Comparison of ENCODE assay signal across 21 mouse cellular contexts in genomic region chr17:5065270-5065669, GRCm38 (mm10).
DNase-seq lines count a peak whose midpoint lies in the region; ATAC-seq lines count a peak whose summit lies in the region.
"Had no signal": no experiment of that assay in that cellular context is flagged by ENCODE, and none has a peak within 500 bp of the region (broad histone marks: within the 10 kb centered on the region; RNA-seq: fewer than 3 reads in every experiment).

No protein-coding gene starts in this region.

- 0 out of 2 replicates have a peak overlapping the region, but pooled peaks have one; percentile 1 for H3K4me2 ChIP-seq in heart, embryonic 12.5 days
- no peak overlapping the region for H3K4me2 ChIP-seq in kidney, embryonic 16.5 days (replicated peaks; ENCODE audit: low read depth, low read length)
- H3K4me2 ChIP-seq in neural tube, embryonic 13.5 days: no peak overlapping the region
- H3K4me2 ChIP-seq in neural tube, embryonic 15.5 days: no peak overlapping the region
- H3K4me2 ChIP-seq: embryonic facial prominence, embryonic 15.5 days; intestine, embryonic 15.5 days; liver, embryonic 11.5 days had no signal

- no peak overlapping the region for H3K27ac ChIP-seq in heart, embryonic 12.5 days (ENCODE audit: poor library complexity, severe bottlenecking)
- no peak overlapping the region for H3K27ac ChIP-seq in kidney, embryonic 16.5 days (ENCODE audit: low read length)
- H3K27ac ChIP-seq in neural tube, embryonic 13.5 days (replicated peaks): no peak overlapping the region
- no peak overlapping the region for H3K27ac ChIP-seq in neural tube, embryonic 15.5 days (replicated peaks)
- H3K27ac ChIP-seq: embryonic facial prominence, embryonic 15.5 days; gastrocnemius, adult 2 months; intestine, embryonic 15.5 days; left cerebral cortex, adult 2 months; limb, embryonic 10.5 days; midbrain, embryonic 10.5 days had no signal

- no peaks in the 10 kb centered on the region for H3K36me3 ChIP-seq in heart, embryonic 12.5 days
- no peaks in the 10 kb centered on the region for H3K36me3 ChIP-seq in kidney, embryonic 16.5 days (ENCODE audit: insufficient read depth, low read length)
- no peaks in the 10 kb centered on the region for H3K36me3 ChIP-seq in neural tube, embryonic 13.5 days
- H3K36me3 ChIP-seq in neural tube, embryonic 15.5 days: no peaks in the 10 kb centered on the region
- H3K36me3 ChIP-seq: embryonic facial prominence, embryonic 15.5 days; intestine, embryonic 15.5 days; limb, embryonic 10.5 days; midbrain, embryonic 10.5 days had no signal

- no peak for ATAC-seq in heart, embryonic 12.5 days (ENCODE audit: insufficient number of reproducible peaks, low FRiP score)
- peak; percentile 44; the same call in 1 of the 2 replicates for ATAC-seq in kidney, embryonic 16.5 days (ENCODE audit: low FRiP score, low TSS enrichment)
- peak; percentile 57 for ATAC-seq in neural tube, embryonic 13.5 days (ENCODE audit: low read depth)
- ATAC-seq in neural tube, embryonic 15.5 days (ENCODE audit: low FRiP score): no peak
- ATAC-seq: intestine, embryonic 15.5 days had no signal

- no peak overlapping the region for H3K9ac ChIP-seq in heart, embryonic 12.5 days
- H3K9ac ChIP-seq in kidney, embryonic 16.5 days (replicated peaks; ENCODE audit: low read length): no peak overlapping the region
- H3K9ac ChIP-seq in neural tube, embryonic 13.5 days: no peak overlapping the region
- no peak overlapping the region for H3K9ac ChIP-seq in neural tube, embryonic 15.5 days (replicated peaks)
- H3K9ac ChIP-seq: embryonic facial prominence, embryonic 15.5 days; intestine, embryonic 15.5 days had no signal

- no peak for DNase-seq in heart, adult 8-10 months (ENCODE audit: low spot score)
- no peak for DNase-seq in kidney, postnatal 14 days
- DNase-seq in left cerebral cortex, adult 18-20 months (ENCODE audit: low spot score in 2 of 2): no peak
- DNase-seq: adrenal gland, postnatal 36 days; cerebellum, adult 9-10 months; gastrocnemius, adult 2 months; heart, postnatal 14 days; kidney, postnatal 25 days; lung, adult 2 months; right cerebral cortex, postnatal 4 days; thymus, postnatal 14 days had no signal

- no peaks in the 10 kb centered on the region for H3K27me3 ChIP-seq in heart, embryonic 12.5 days (replicated peaks)
- H3K27me3 ChIP-seq in kidney, embryonic 16.5 days (ENCODE audit: insufficient read depth, low read length): no peaks in the 10 kb centered on the region
- no peaks in the 10 kb centered on the region for H3K27me3 ChIP-seq in neural tube, embryonic 13.5 days
- no peaks in the 10 kb centered on the region for H3K27me3 ChIP-seq in neural tube, embryonic 15.5 days (replicated peaks)
- H3K27me3 ChIP-seq: embryonic facial prominence, embryonic 15.5 days; intestine, embryonic 15.5 days had no signal

- no peaks in the 10 kb centered on the region for H3K9me3 ChIP-seq in heart, embryonic 12.5 days (replicated peaks)
- H3K9me3 ChIP-seq in kidney, embryonic 16.5 days (ENCODE audit: low read length): no peaks in the 10 kb centered on the region
- H3K9me3 ChIP-seq in neural tube, embryonic 13.5 days: no peaks in the 10 kb centered on the region
- H3K9me3 ChIP-seq in neural tube, embryonic 15.5 days (replicated peaks): no peaks in the 10 kb centered on the region
- H3K9me3 ChIP-seq: embryonic facial prominence, embryonic 15.5 days; intestine, embryonic 15.5 days; limb, embryonic 10.5 days; midbrain, embryonic 10.5 days had no signal

- peaks cover 80% of the 10 kb centered on the region for H3K4me1 ChIP-seq in heart, embryonic 12.5 days (replicated peaks)
- H3K4me1 ChIP-seq in kidney, embryonic 16.5 days (ENCODE audit: insufficient read depth, low read length): peaks cover 26% of the 10 kb centered on the region
- peaks cover 87% of the 10 kb centered on the region for H3K4me1 ChIP-seq in neural tube, embryonic 13.5 days (replicated peaks)
- peaks cover 60% of the 10 kb centered on the region for H3K4me1 ChIP-seq in neural tube, embryonic 15.5 days

- H3K4me3 ChIP-seq in heart, embryonic 12.5 days: no peak overlapping the region
- no peak overlapping the region for H3K4me3 ChIP-seq in kidney, embryonic 16.5 days (ENCODE audit: low read length)
- H3K4me3 ChIP-seq in neural tube, embryonic 13.5 days: no peak overlapping the region
- H3K4me3 ChIP-seq in neural tube, embryonic 15.5 days (replicated peaks): no peak overlapping the region
- H3K4me3 ChIP-seq: embryonic facial prominence, embryonic 15.5 days; gastrocnemius, adult 2 months; intestine, embryonic 15.5 days; left cerebral cortex, adult 2 months; limb, embryonic 10.5 days; midbrain, embryonic 10.5 days had no signal

- 76% methylated on average over 6 of the region's 6 CpGs for whole genome bisulfite sequencing in heart, embryonic 12.5 days
- WGBS in kidney, embryonic 16.5 days: 80% methylated on average over 6 of the region's 6 CpGs
- WGBS in neural tube, embryonic 13.5 days: 72% methylated on average over 6 of the region's 6 CpGs
- 60% methylated on average over 6 of the region's 6 CpGs for WGBS in neural tube, embryonic 15.5 days

Comparison
In these comparisons a context has a peak if more than half of its experiments do, and no peak if none do; other contexts are left out.
1. ATAC-seq: peak in kidney, embryonic 16.5 days (single experiment) and neural tube, embryonic 13.5 days (single experiment); none in heart, embryonic 12.5 days (single experiment) and neural tube, embryonic 15.5 days (single experiment).